Mouse (Mus musculus): ENCODE measurements at regions not wholly inside any gene's neighbourhood (a gene's known extent, or its start where the extent isn't known, plus 50 kb on each side); places are given as distances from the start of the nearest gene placed in this dataset.

DNA sequence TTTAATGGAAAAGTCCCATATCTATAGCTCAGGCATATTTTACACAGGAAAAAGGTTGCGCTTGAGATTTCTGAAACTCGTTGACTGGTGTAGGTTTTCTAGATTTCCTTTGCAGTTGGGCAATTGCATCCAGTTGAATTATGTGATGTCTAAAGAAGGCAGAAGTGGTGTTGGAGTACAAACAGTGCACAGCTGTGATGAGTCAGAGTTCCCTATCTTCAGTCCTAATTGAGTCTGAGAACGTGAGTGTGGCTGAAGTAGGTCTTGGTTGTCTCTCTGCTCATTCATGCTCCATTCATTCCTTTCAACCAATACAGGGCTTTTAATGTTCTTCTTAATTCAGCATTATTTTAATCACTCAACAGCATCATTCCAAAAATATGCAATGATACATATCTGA, 142.9 kb upstream of the Dpyd start:
- DNase-seq (ENCODE audit: inconsistent ontology term) = peak; percentile 16

- DNase-seq (ENCODE audit: inconsistent ontology term) = peak; percentile 61
Observed at GRCm38 (mm10) chr3:118421701-118422100, 140.2 kb upstream of the Dpyd start.

GRCm38 (mm10) chr3:118425748-118426147, 136.2 kb upstream of the Dpyd start:
- peak; percentile 17 for DNase-seq (ENCODE audit: inconsistent ontology term)

DNA sequence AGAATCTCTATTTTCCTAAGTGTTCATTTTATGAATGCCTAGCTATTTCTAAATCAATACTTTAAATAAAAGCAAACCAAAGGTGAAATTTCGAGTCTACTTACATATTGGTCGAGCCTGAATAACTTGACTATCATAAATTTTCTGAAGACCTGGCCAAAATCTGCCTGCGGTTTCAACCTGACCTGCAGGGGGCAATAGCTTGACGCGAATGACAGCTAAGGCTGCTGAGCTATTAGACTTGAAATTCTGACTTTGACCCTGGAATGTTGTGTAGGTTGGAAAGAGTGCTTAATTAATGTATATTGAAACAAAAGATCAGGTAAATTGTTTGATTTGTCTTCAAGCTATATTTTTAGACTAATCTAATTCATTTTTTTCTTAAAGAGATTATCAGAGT, 133.4 kb upstream of the Dpyd start:
- peak; percentile 20 for DNase-seq (ENCODE audit: inconsistent ontology term)

DNA sequence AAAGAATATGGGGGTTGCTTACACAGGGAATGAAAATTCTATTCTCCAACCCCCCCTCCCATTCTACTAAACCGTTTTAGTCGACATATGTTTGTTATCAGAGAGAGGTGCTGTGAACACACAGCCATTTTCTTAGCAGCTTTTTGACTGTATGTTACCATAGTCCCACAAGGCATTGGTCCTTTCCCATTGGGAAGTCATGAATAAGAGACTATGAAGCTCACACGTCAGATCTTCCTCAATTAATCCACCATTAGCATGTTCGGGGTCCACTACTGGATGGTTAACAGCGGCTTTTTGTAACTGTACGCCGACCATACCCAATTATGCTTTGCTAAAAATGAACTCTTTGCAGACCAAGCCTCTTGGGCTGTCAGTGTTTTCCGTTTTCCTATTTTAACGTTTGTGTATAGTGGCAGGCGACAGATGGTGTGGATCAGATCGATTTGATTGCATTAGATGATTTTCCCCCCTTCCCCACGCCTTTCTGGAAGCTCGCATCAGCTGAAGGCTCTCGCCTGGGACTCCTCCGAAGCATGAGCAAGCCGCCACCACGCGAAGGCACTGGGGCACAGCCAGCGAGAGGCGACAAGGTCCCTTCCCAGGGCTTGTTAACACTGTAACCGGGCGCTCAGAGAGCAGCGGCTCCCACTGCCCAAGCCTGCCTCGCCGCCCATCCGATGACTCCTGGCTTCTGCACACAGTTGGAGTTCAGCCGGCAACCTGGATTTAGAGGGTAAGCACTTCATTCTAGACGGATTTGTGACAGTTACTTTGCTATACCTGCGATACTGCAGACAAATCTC, 131.9 kb upstream of the Dpyd start:
- DNase-seq (ENCODE audit: inconsistent ontology term) = peak; percentile 31

- DNase-seq (ENCODE audit: inconsistent ontology term) = peak; percentile 30
Observed at GRCm38 (mm10) chr3:118430631-118430906, 131.4 kb upstream of the Dpyd start.

DNA sequence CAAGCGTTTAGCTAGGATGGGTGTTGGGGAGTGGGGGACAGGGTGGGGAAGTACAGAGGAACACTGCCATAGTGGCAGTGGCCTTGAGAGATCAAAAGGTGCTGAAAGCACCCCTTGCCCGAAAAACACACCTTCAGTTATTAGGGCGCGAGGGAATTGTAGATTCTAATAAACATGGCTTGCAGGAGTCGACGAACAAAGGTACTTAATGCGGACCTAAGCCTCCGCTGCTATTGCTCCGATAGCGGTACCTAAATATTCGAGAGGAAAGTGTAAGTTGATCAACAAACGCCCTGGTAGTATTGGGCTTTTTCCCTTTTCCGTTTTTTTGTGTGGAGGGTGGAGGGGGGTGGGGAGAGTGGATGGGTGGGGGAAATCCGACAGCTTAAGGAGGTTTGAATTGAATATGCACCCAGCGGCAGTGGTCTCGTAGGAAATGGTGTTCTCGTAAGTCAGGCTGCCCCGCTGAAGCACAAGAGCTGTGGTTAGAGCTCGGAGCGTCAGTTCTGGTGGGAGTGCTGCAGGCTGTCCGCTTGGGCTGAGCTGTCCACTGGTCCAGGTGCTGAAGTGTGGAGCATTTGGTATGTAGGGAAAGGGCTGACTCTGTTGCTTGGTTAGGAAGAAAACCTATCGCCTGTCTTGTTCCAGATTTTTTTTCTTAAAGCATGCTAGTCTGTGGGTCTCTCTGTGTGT, 130.8 kb upstream of the Dpyd start:
- peak; percentile 78 for DNase-seq (ENCODE audit: inconsistent ontology term)

DNA sequence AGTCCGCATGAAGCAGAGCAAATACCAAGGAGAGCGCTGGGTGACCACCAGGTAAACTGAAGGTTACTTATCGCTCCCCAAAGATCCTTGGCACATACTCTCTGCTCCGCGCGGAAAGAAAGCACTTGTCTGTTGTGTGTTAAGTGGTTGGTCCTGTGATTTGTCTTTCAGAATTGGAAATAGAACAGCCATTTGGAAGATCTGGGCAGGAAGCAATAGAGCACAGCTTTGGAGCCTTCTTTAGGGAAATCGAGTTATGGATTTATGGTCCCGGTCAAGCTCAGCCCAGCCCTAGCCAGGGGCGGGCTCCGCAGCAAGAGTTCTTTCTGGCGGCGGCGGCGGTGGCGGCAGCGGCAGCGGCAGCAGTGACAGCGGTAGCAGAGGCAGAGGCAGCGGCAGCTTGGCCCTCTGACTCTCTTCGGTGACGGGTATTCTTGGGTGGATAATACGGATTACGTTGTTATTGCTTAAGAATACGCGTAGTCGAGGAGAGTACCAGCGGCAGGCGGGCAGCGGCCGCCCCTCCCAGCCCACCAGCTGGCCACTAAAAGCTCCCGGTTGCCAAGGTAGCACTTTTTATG, 128.4 kb upstream of the Dpyd start:
- DNase-seq (ENCODE audit: inconsistent ontology term) = peak; percentile 49

DNA sequence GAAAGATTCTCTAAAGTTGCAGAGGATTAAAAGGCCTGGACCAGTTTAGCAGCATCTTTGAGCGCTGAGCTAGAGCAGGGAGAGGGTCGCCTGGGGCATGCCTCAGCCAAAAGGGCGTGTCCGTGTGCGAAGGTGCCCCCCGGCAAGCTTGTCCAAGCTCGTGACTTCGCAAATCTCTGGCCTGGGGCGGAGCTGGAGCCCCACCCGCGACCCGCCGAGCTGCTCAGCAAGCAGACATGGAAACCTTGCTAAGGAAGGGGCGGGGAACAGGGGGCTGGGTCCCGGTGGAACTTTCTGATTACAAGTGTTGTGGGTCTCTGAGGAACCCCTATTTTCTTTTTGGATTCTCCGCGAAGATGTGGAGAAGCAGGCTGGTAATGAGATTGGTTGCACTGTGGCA, 127.6 kb upstream of the Dpyd start:
- peak; percentile 36 for DNase-seq (ENCODE audit: inconsistent ontology term)

DNA sequence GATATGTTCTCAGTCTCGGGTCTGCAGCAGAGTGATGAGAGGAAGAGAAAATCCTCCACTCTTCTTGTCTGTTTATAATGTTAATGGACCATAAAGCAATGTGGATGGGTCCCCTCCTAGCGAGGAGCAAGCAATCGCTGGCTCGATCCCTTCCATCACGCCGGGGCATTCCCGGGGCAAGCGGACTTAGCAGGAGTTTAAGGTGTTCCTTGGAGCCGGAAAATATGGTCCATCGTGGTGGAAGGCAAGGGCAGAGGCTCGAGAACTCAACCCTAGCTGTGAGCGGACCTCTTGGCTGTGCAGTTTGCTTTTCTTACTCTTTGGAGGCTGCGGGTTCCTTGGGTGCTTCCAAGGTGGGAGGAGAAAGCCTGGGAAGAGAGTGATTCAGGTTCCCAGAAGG, 127.1 kb upstream of the Dpyd start:
- peak; percentile 17 for DNase-seq (ENCODE audit: inconsistent ontology term)

DNA sequence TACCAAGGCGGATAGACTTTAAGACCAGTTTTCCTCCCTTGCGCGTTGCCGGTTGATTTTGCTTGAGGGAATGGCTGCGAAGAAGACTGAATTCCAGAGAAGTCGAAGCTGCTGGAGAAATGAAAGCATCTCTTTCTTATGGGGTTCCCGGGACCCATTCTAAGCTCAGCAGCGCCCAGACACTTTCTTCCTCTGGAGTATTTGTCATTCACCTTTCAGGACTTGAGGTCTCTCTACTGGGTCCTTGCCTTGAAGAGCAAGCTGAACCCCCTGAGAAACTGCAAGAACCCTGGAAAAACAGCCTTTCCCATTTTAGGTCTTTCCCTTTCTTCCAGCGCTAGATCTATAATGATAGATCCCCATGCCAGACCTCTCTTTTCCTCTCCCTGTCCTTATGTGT, 126.7 kb upstream of the Dpyd start:
- DNase-seq (ENCODE audit: inconsistent ontology term) = peak; percentile 9

- DNase-seq (ENCODE audit: inconsistent ontology term) = peak; percentile 57
Observed at GRCm38 (mm10) chr3:118443742-118444332, 118.1 kb upstream of the Dpyd start.

DNA sequence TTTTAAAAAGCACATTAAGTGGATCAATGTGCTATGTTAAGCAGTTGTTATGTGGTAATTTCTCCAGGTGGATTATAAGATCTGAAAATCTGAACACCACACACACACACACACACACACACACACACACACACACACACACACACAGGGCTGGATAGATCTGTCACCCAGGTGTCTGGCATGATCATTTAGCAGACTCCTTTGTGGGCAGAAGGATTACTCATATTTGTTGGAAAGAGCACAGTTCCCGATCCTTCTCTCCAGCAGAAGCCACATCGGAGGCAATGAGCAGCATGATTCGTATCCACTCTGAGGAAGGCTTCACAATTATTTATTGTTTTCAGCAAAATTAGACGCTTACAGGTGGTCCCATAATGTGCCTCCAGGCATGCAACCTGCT, 116.6 kb upstream of the Dpyd start:
- no peak for DNase-seq (ENCODE audit: inconsistent ontology term)

- DNase-seq (ENCODE audit: inconsistent ontology term) = no peak
Observed at GRCm38 (mm10) chr3:118459636-118460035, 102.3 kb upstream of the Dpyd start.

DNA sequence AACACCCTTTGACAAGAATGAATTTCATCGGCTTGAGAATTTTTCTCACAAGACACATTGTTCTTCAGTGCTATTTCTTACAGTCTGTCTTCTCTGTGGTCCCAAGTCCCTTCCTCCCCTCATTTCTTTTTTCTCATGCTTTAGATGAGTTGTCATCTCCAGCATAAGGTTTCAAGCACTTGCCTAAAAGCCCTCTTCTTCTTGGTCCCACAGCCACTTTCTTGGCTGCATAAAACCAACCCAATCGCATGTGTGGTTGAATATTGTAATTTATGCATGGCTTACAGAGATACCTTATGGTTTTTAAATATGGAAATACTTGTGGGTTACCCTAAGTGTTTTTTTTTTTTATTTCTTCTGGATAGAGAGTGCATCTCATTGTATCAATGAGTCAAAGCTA, 96.3 kb upstream of the Dpyd start:
- DNase-seq (ENCODE audit: inconsistent ontology term) = no peak

DNA sequence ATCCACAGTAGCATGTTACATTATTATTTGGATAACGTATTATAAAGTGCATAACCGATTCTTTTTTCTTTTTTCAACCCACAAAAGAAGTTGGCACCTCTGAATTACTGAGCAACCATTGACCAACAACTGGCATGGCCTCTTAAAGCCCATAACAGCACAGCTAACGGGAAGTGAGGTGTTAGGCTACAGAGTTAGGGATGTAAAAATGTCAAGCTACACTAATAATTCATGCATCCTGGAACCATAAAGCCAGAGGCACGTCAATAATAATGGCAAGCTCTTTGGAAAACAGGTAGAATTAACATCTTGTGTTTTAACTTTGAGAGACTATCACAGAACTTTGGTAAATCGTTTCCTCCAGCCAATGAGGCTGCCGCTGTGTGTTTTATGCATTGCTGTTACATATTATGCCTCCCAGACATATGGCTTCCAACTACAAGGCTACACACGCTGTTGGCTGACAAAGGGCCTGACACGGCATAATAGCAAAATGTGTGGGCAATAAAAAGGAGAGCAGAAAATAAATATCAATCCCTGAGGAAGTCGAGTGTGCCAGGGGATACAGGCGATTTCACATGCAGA, 89.6 kb upstream of the Dpyd start:
- no peak for DNase-seq (ENCODE audit: inconsistent ontology term)

DNA sequence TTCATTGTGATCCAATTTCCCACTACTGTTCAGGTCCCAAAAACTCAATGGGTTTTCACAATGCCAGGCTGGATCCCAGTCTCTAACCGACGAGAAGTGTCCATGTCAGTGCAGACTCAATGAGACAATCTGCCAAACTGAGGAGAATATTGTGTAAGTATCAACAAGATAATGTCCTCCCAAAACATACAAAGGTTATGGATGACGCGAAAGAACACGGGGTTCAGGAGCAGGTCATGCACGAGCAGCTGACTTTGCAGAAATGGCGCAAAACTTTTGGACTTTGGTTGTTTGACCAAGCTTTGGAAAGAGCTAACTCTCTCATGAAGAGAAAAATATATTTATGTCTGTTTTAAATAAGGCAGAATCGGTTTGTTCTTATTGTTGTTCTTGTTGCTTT, 83.9 kb upstream of the Dpyd start:
- DNase-seq (ENCODE audit: inconsistent ontology term) = no peak

DNA sequence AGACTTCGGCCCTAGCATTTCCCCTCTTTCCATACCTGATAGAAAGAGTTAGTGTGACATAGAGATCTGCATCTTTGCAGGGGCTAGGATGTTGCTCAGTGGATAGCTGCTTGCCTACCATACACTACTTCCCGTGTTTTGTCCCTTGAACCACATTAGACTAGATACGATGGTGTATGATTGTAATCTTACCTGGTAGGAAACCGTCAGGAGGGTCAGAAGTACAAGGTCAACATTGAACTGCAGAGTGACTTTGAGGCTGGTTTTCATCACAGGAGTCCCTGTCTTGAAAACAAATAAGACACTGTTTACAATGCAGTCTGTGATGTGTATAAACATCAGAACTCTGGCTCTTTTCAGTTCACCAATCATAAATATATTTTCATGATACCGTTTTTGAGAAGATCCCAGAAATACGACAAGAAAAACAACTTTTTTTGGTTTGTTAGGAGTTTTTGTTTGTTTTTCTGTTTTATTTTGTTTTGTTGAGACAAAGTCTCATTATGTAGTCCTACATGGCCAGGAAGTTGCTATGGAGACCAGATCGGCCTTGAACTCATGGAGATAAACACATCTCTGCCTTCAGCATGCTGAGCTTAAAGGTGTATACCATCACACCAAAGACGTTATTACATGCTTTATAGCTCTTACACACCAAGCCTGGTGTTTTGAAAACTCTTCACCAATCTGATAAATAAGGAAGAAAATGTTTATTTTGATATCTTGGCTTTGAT, 81.2 kb upstream of the Dpyd start:
- no peak for DNase-seq (ENCODE audit: inconsistent ontology term)

DNA sequence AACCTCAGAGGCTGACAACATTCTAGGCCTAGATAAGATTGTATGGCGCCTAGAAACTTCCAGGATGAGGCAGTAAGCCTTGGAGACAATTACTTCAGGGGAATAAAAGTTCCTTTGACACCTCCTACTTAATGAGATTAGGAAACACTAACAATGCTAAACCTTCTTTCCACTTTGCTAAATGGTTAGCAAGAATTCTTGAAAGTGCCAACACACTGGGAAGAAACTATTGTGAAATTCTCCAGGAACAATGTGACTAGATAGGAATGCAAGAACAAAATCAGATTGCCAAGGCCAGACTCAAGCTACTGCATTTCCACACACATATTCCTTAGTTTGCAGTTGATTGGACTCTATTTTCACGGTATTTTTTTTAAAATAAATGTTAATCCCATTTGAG, 76.0 kb upstream of the Dpyd start:
- DNase-seq (ENCODE audit: inconsistent ontology term) = peak; percentile 20

- DNase-seq (ENCODE audit: inconsistent ontology term) = no peak
Observed at GRCm38 (mm10) chr3:118487408-118487807, 74.5 kb upstream of the Dpyd start.

DNA sequence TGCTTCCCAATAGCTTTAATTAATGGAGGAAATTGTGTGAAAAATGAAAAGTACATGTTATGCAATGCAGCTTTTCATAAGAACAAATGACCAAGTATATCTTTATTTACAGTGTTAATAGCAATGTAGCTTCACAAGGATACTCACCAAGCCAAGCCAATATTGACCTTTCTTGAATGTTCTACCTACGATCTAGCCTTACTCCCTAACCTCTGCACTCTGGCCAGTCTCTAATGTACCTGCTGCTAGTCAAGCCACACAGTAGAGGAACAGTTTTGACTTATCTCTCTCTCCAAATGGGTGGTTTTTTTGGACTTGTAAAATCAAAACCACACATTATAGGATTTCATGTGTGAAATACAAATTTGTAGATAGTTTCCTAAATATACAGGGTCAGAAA, 70.8 kb upstream of the Dpyd start:
- DNase-seq (ENCODE audit: inconsistent ontology term) = no peak

DNA sequence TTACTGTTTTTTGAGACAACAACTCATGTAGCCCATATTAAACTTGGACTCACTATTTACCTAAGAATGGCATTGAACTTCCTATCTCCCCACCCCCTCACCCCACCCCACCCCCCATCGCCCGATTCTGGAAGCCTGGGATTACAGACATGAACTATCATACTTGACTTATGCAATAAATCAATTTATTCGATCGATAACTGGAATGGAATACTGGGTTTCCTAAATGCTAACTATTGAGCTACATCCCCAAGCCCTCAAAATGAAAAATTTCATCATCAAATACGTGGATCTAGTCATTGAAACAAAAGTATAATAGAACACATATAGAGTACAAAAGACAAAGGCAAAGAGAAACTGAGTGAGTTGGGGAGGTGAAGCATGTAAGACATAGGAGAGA, 70.1 kb upstream of the Dpyd start:
- DNase-seq (ENCODE audit: inconsistent ontology term) = no peak

All from Muller cell, postnatal 12 days (primary cell).